8 mouse cellular contexts compared by ENCODE assay signal in genomic region chrX:101849281-101849821, GRCm38 (mm10). TPM values are rescaled to one million over a fixed set of nuclear protein-coding genes. Genes with fewer than 3 reads are reported as not detected.
DNase-seq lines count a peak whose midpoint lies in the region; ATAC-seq and TF ChIP-seq lines count a peak whose summit lies in the region.

Gene Nhsl2 (plus strand): TSS chrX:101849385.

- peak within 1 kb of the TSS; percentile 52 for H3K4me3 ChIP-seq in embryonic facial prominence, embryonic 11.5 days (ENCODE audit: low read depth, low read length)
- peak within 1 kb of the TSS; percentile 69 for H3K4me3 ChIP-seq in heart, embryonic 11.5 days (ENCODE audit: low read depth, low read length)
- peak within 1 kb of the TSS; percentile 52 for H3K4me3 ChIP-seq in kidney, embryonic 14.5 days (ENCODE audit: low read length)
- H3K4me3 ChIP-seq in liver, adult 2 months (ENCODE audit: insufficient read depth, low read depth, low read length): peak within 1 kb of the TSS; percentile 61; the same call in 1 of the 2 replicates
- peak within 1 kb of the TSS; percentile 82 for H3K4me3 ChIP-seq in testis, adult 2 months (ENCODE audit: control insufficient read depth, low read depth, low read length)

- peak within 1 kb of the TSS; percentile 35; the same call in 1 of the 2 replicates for H3K27ac ChIP-seq in embryonic facial prominence, embryonic 11.5 days (replicated peaks; ENCODE audit: low read depth, low read length)
- H3K27ac ChIP-seq in heart, embryonic 11.5 days (ENCODE audit: low read depth, low read length): peak within 1 kb of the TSS; percentile 66
- H3K27ac ChIP-seq in kidney, embryonic 14.5 days (ENCODE audit: low read depth, low read length): no peak within 1 kb of the TSS
- no peak within 1 kb of the TSS for H3K27ac ChIP-seq in liver, adult 2 months (replicated peaks; ENCODE audit: insufficient read depth, low read depth, low read length)
- H3K27ac ChIP-seq in testis, adult 2 months (ENCODE audit: control insufficient read depth, insufficient read depth, low read depth, low read length): peak within 1 kb of the TSS; percentile 7; the same call in 1 of the 2 replicates

- peak; percentile 96 for ATAC-seq in frontal cortex, adult (ENCODE audit: low TSS enrichment)
- ATAC-seq in embryonic facial prominence, embryonic 11.5 days (replicated peaks; ENCODE audit: insufficient number of reproducible peaks, low FRiP score, low TSS enrichment, low read depth): peak; percentile 85
- 0 out of 2 replicates have a peak, but pooled peaks have one; percentile 68 for ATAC-seq in heart, embryonic 11.5 days (replicated peaks; ENCODE audit: insufficient number of reproducible peaks, low FRiP score, low TSS enrichment)
- peak; percentile 91 for ATAC-seq in kidney, embryonic 14.5 days (ENCODE audit: low FRiP score, low TSS enrichment)
- no peak for ATAC-seq in monocyte, adult 5-6 weeks (replicated peaks; ENCODE audit: insufficient number of reproducible peaks, low FRiP score, low TSS enrichment, poor library complexity, severe bottlenecking)

- WGBS in embryonic facial prominence, embryonic 11.5 days: 16% methylated on average over 36 of the region's 58 CpGs
- WGBS in heart, embryonic 11.5 days (ENCODE audit: insufficient replicate concordance): 11% methylated on average over 40 of the region's 58 CpGs
- WGBS in kidney, embryonic 14.5 days: 20% methylated on average over 57 of the region's 58 CpGs
- WGBS in liver, adult 2 months: 1% methylated on average over 17 of the region's 58 CpGs

- no peak for TF ChIP-seq POLR2A in liver, adult 2 months (IDR thresholded peaks at IDR 0.05; ENCODE audit: extremely low read depth, insufficient read depth, low read length)
- no peak for TF ChIP-seq POLR2A in testis, adult 2 months (IDR thresholded peaks at IDR 0.05; ENCODE audit: control insufficient read depth, low read depth, low read length)

- no peak for TF ChIP-seq CTCF in liver, adult 2 months (IDR thresholded peaks at IDR 0.05; ENCODE audit: low read depth, low read length)
- no peak for TF ChIP-seq CTCF in testis, adult 2 months (IDR thresholded peaks at IDR 0.05; ENCODE audit: control insufficient read depth, insufficient read depth, insufficient replicate concordance, low read depth, low read length)

- no peaks in the 10 kb centered on the region for H3K36me3 ChIP-seq in embryonic facial prominence, embryonic 11.5 days (replicated peaks; ENCODE audit: control insufficient read depth, insufficient read depth, low read depth, low read length)
- no peaks in the 10 kb centered on the region for H3K36me3 ChIP-seq in heart, embryonic 11.5 days (ENCODE audit: control insufficient read depth, insufficient read depth, low read length)
- no peaks in the 10 kb centered on the region for H3K36me3 ChIP-seq in kidney, embryonic 14.5 days (ENCODE audit: control insufficient read depth, insufficient read depth, low read length)
- no peaks in the 10 kb centered on the region for H3K36me3 ChIP-seq in liver, adult 2 months (ENCODE audit: control insufficient read depth, insufficient read depth, low read length)
- H3K36me3 ChIP-seq in testis, adult 2 months (ENCODE audit: control insufficient read depth, insufficient read depth, low read length): no peaks in the 10 kb centered on the region

- peaks cover 10% of the 10 kb centered on the region for H3K27me3 ChIP-seq in embryonic facial prominence, embryonic 11.5 days (ENCODE audit: control insufficient read depth, insufficient read depth, low read length)
- peaks cover 38% of the 10 kb centered on the region for H3K27me3 ChIP-seq in heart, embryonic 11.5 days (ENCODE audit: control insufficient read depth, insufficient read depth, low read length)
- H3K27me3 ChIP-seq in kidney, embryonic 14.5 days (ENCODE audit: control insufficient read depth, insufficient read depth, low read length): peaks cover 21% of the 10 kb centered on the region; the same call in 1 of the 2 replicates
- peaks cover 11% of the 10 kb centered on the region for H3K27me3 ChIP-seq in liver, adult 2 months (ENCODE audit: control insufficient read depth, insufficient read depth, low read length)
- H3K27me3 ChIP-seq in testis, adult 2 months (ENCODE audit: control insufficient read depth, insufficient read depth, low read length): no peaks in the 10 kb centered on the region

- H3K79me2 ChIP-seq in liver, adult 2 months (ENCODE audit: control insufficient read depth, insufficient read depth, low read length): no peaks in the 10 kb centered on the region

- peak within 1 kb of the TSS; percentile 73 for H3K4me2 ChIP-seq in embryonic facial prominence, embryonic 11.5 days (ENCODE audit: low read depth, low read length)
- peak within 1 kb of the TSS; percentile 65 for H3K4me2 ChIP-seq in heart, embryonic 11.5 days
- peak within 1 kb of the TSS; percentile 65 for H3K4me2 ChIP-seq in kidney, embryonic 14.5 days (replicated peaks; ENCODE audit: low read depth, low read length)

- no peaks in the 10 kb centered on the region for H3K4me1 ChIP-seq in embryonic facial prominence, embryonic 11.5 days (ENCODE audit: control insufficient read depth, insufficient read depth, low read length)
- H3K4me1 ChIP-seq in heart, embryonic 11.5 days (ENCODE audit: control insufficient read depth, insufficient read depth, low read length): peaks cover 15% of the 10 kb centered on the region; the same call in 1 of the 2 replicates
- H3K4me1 ChIP-seq in kidney, embryonic 14.5 days (ENCODE audit: control insufficient read depth, insufficient read depth, low read length): no peaks in the 10 kb centered on the region
- H3K4me1 ChIP-seq in liver, adult 2 months (ENCODE audit: control insufficient read depth, insufficient read depth, low read length): no peaks in the 10 kb centered on the region
- peaks cover 2% of the 10 kb centered on the region; the same call in 1 of the 2 replicates for H3K4me1 ChIP-seq in testis, adult 2 months (ENCODE audit: control insufficient read depth, insufficient read depth, low read length)

- H3K9me3 ChIP-seq in embryonic facial prominence, embryonic 11.5 days (replicated peaks; ENCODE audit: control insufficient read depth, low read length): no peaks in the 10 kb centered on the region
- no peaks in the 10 kb centered on the region; the same call in 1 of the 2 replicates for H3K9me3 ChIP-seq in heart, embryonic 11.5 days (replicated peaks; ENCODE audit: control insufficient read depth, low read length)
- no peaks in the 10 kb centered on the region for H3K9me3 ChIP-seq in kidney, embryonic 14.5 days (ENCODE audit: control insufficient read depth, low read length)

- peak within 1 kb of the TSS; percentile 65 for H3K9ac ChIP-seq in embryonic facial prominence, embryonic 11.5 days (replicated peaks; ENCODE audit: low read length)
- H3K9ac ChIP-seq in heart, embryonic 11.5 days (ENCODE audit: low read depth, low read length): peak within 1 kb of the TSS; percentile 79
- peak within 1 kb of the TSS; percentile 69 for H3K9ac ChIP-seq in kidney, embryonic 14.5 days (ENCODE audit: low read depth, low read length)
- H3K9ac ChIP-seq in liver, adult 2 months (ENCODE audit: low read depth, low read length): peak within 1 kb of the TSS; percentile 51; the same call in 1 of the 2 replicates

- DNase-seq in frontal cortex, postnatal 14 days (ENCODE audit: low spot score in 2 of 2): no peak
- peak; percentile 70 for DNase-seq in embryonic facial prominence, embryonic 11.5 days (ENCODE audit: low spot score)
- peak; percentile 6 for DNase-seq in liver, adult 2 months (ENCODE audit: extremely low read depth, low read depth, low spot score)

RNA-seq across cellular contexts. Expression of gene Nhsl2, which starts in this region (rescaled TPM):
- 14.8 and 16.2 TPM in 2 replicates for polyA plus RNA-seq in embryonic facial prominence, embryonic 11.5 days (2014; fragmentation: Nextera tagmentation; extraction: Ambion mirVana)
- polyA plus RNA-seq in heart, embryonic 11.5 days (2014; fragmentation: Nextera tagmentation; extraction: Ambion mirVana): 17.2 and 20.3 TPM in 2 replicates
- 9.0 and 16.5 TPM in 2 replicates for polyA plus RNA-seq in kidney, embryonic 14.5 days (2014; fragmentation: Nextera tagmentation; extraction: Ambion mirVana)
- total RNA-seq in liver, adult 2 months (2014; rRNA removed): 0.46 and 0.54 TPM in 2 replicates
- 0.15 and 0.27 TPM in 2 replicates for polyA plus RNA-seq in liver, adult 2 months (2012; rRNA removed)
- 17.9 to 23.8 TPM (median 21.6 TPM) in 3 replicates for total RNA-seq in monocyte, adult 5-6 weeks (2017)
- 0.49 and 0.51 TPM in 2 replicates for polyA plus RNA-seq in testis, adult 2 months (2012; rRNA removed)

Comparison
In these comparisons a context has a peak if more than half of its experiments do, and no peak if none do; other contexts are left out.
1. RNA of gene Nhsl2 (total RNA-seq): 17.9 to 23.8 TPM in monocyte, adult 5-6 weeks; 0.46 to 0.54 TPM in liver, adult 2 months; every median in the first group is over 10 times any median in the second.
2. Peak in DNase-seq, H3K4me3 ChIP-seq and H3K9ac ChIP-seq in liver, adult 2 months; RNA of the gene not detected or under 1 TPM.
3. H3K27ac ChIP-seq: peak in embryonic facial prominence, embryonic 11.5 days (single experiment), heart, embryonic 11.5 days (single experiment) and testis, adult 2 months (single experiment); none in kidney, embryonic 14.5 days (single experiment) and liver, adult 2 months (single experiment).
4. Peak in every context shown above with its lines, with median percentiles within 50 percentile points of each other: H3K4me2 ChIP-seq, H3K4me3 ChIP-seq and H3K9ac ChIP-seq.